Mouse (Mus musculus): ENCODE results near the gene Olfr354. TPM values are rescaled to one million over a fixed set of nuclear protein-coding genes. Genes with fewer than 3 reads are reported as not detected.

Olfr354 gene
- not detected in 2 replicates for polyA plus RNA-seq (2012; rRNA removed)

DNA sequence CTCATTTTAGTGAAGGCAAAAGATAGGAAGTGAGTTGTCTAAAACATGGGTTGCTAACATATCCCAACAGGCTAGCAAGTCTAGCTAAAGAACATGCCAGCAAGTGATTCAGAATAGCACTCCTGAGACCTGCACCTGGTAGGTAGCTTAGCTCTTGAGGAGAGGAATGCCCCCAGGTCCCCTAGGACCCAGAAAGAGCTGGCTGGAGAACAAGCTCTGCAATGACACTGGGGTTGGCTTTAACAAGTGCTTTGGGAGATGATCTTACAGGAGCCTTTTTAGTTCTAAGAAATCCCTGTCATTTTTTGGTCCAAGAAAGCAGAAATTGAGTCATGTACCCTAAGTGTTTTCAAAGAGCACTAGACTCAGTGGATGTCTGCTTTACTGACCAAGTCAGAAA is at the start of gene Olfr354:
TSS of gene Olfr354 (plus strand) at position 301 of the 400 bp plus-strand sequence.

DNA sequence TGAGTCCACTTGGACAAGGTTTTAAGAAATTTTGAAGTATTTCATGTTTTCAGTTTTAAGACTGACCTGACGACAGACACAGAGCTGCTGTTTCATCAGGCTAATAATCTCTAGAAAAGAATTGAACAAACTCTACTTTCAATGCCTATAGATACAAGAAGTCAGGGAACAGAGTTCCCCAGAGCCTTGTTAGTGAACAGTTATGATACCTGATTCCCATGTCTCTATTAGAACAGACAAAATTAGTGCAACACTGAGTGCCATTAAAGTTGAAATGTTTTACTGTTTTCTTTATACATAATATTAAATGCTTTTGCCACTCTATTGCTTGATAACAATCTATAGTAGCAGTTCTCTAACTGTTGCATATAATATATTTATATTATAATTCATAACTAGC is 42.9 kb upstream of the Olfr354 start, which contains the start of gene Olfr351:
TSS of gene Olfr351 (minus strand) at position 101 of the 400 bp plus-strand sequence.

DNA sequence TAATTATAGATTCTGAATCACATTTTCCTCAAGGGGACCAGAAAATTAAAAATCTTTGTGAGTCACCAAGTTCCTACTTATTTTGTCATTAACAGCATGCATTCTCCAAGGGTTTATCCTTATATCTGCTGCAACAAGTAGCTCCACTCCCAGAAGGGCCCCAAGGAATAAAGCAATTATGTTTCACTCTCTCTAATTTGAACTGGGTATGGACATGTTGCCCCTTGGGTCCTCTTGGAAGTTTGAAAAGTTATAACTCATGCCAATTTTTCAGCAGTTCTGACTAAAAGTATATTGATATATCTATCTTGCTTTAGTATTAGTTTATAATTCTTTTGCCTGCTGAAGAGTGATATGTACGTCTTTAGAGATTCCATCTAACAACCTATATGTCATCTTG is 37.3 kb upstream of the Olfr354 start, which contains the start of gene Olfr352:
TSS of gene Olfr352 (plus strand) at position 301 of the 400 bp plus-strand sequence.

DNA sequence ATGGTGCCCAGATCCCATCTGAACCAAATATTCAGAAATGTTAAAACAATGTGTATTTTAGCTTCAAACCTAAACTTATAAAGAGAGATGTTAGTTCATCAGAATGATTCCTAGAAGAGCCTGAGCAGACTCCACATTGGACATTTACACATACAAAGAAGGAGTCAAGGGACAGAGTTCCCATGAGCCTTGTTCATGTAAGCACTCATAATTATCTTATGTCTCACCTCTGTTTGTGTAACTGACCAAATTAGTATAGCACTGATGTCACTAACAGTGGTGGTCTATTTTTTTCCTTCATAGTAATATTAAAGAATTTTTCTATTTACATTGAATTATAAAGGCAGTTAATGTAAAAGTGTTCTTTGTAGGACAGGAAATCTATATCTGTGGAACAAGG is 12.6 kb upstream of the Olfr354 start, which contains the start of gene Olfr353:
TSS of gene Olfr353 (minus strand) at position 101 of the 400 bp plus-strand sequence.

DNA sequence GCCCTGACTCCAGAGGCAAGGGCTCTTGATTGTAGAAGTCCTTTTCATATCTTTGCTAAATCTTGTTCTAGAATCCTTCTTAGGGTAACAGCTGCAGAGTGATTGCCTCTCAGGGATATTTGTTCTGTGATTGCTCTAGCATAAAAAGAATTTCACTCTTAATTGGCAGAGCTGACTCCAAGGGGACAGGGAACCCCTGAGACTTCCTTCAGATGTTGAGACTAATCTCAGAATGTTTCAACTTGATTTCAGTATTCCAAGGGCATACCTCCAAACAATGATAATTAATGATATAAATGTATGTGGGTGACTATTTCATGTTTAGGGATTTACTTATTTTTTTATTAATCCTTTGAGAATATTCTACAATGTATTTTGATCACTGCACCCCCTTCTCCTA is 23.3 kb downstream of the Olfr354 start, which contains the start of gene Olfr355:
TSS of gene Olfr355 (minus strand) at position 101 of the 400 bp plus-strand sequence.

DNA sequence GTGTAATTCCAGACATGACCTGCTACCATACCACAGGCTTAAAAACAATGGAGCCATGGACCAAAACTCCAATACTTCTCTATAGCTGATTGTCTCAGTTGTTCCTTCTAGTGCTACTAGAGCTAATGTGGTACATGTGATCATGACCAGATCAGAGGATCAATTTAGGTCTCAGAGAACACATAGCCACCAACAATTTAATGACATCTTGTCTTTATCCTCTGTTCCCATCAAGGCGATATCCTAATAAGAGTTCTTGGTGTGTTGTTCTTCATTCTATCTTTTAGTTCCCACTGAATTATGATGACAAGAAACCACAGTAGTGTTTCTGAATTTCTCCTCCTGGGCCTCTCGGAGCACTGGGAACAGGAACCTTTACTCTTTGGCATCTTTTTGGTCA is 31.3 kb downstream of the Olfr354 start, which contains the start of gene Olfr356:
TSS of gene Olfr356 (plus strand) at position 301 of the 400 bp plus-strand sequence.

Other genes starting within 250 kb of the Olfr354 start
- gene Olfr346, start 219.9 kb upstream of the Olfr354 start, polyA plus RNA-seq (2012; rRNA removed) = not detected in 2 replicates
- not detected in 2 replicates for gene Olfr347, start 173.8 kb upstream of the Olfr354 start, polyA plus RNA-seq (2012; rRNA removed)
- gene Olfr348, start 121.4 kb upstream of the Olfr354 start, polyA plus RNA-seq (2012; rRNA removed) = not detected in 2 replicates
- gene Olfr50, start 115.1 kb upstream of the Olfr354 start, polyA plus RNA-seq (2012; rRNA removed) = not detected in 2 replicates
- gene Olfr3, start 88.6 kb upstream of the Olfr354 start, polyA plus RNA-seq (2012; rRNA removed) = not detected in 2 replicates
- gene Olfr350, start 59.4 kb upstream of the Olfr354 start, polyA plus RNA-seq (2012; rRNA removed) = not detected in 2 replicates
- not detected in 2 replicates for gene Olfr351, start 43.0 kb upstream of the Olfr354 start, polyA plus RNA-seq (2012; rRNA removed)
- not detected in 2 replicates for gene Olfr352, start 37.2 kb upstream of the Olfr354 start, polyA plus RNA-seq (2012; rRNA removed)
- gene Olfr353, start 12.7 kb upstream of the Olfr354 start, polyA plus RNA-seq (2012; rRNA removed) = not detected in 2 replicates
- gene Olfr355, start 23.2 kb downstream of the Olfr354 start, polyA plus RNA-seq (2012; rRNA removed) = not detected in 2 replicates
- not detected in 2 replicates for gene Olfr356, start 31.4 kb downstream of the Olfr354 start, polyA plus RNA-seq (2012; rRNA removed)
- not detected in 2 replicates for gene Olfr357, start 88.1 kb downstream of the Olfr354 start, polyA plus RNA-seq (2012; rRNA removed)
- not detected in 2 replicates for gene Olfr358, start 103.7 kb downstream of the Olfr354 start, polyA plus RNA-seq (2012; rRNA removed)
- gene Olfr360, start 160.1 kb downstream of the Olfr354 start, polyA plus RNA-seq (2012; rRNA removed) = not detected in 2 replicates
- gene Olfr361, start 183.6 kb downstream of the Olfr354 start, polyA plus RNA-seq (2012; rRNA removed) = not detected in 2 replicates
- not detected in 2 replicates for gene Olfr362, start 212.2 kb downstream of the Olfr354 start, polyA plus RNA-seq (2012; rRNA removed)
- not detected in 2 replicates for gene Olfr364-ps1, start 233.6 kb downstream of the Olfr354 start, polyA plus RNA-seq (2012; rRNA removed)